Mouse (Mus musculus): ENCODE measurements around the gene Plekhb2. TPM values are rescaled to one million over a fixed set of nuclear protein-coding genes. Genes with fewer than 3 reads are reported as not detected.

Gene Plekhb2
- total RNA-seq, 2 experiments from 2014 or later: 110 to 128 TPM

- DNase-seq (ENCODE audit: low spot score in 2 of 2): no peak
Observed at GRCm38 (mm10) chr1:34865866-34866265, 16.1 kb downstream of the Plekhb2 start.

GRCm38 (mm10) chr1:34866815-34867573 is 17.2 kb downstream of the Plekhb2 start:
- peak; percentile 63 to 87 for DNase-seq (ENCODE audit: low spot score in 2 of 2)

- no peak for DNase-seq (ENCODE audit: low spot score in 2 of 2)
Observed at GRCm38 (mm10) chr1:34867574-34867955, 17.8 kb downstream of the Plekhb2 start.

- no peak for DNase-seq (ENCODE audit: low spot score in 2 of 2)
Observed at GRCm38 (mm10) chr1:34868391-34868790, 18.6 kb downstream of the Plekhb2 start.

- DNase-seq (ENCODE audit: low spot score in 2 of 2): no peak
Observed at GRCm38 (mm10) chr1:34869231-34869630, 19.5 kb downstream of the Plekhb2 start.

- DNase-seq (ENCODE audit: low spot score in 2 of 2): no peak
Observed at GRCm38 (mm10) chr1:34871170-34871569, 21.4 kb downstream of the Plekhb2 start.

- DNase-seq (ENCODE audit: low spot score in 2 of 2): no peak
Observed at GRCm38 (mm10) chr1:34873551-34873950, 23.8 kb downstream of the Plekhb2 start.

- DNase-seq (ENCODE audit: low spot score in 2 of 2): peak in 1 of 2 experiments; percentile 1
Observed at GRCm38 (mm10) chr1:34879611-34880010, 29.8 kb downstream of the Plekhb2 start.

- DNase-seq (ENCODE audit: low spot score in 2 of 2): no peak
Observed at GRCm38 (mm10) chr1:34883776-34884175, 34.0 kb downstream of the Plekhb2 start.

- no peak for DNase-seq (ENCODE audit: low spot score in 2 of 2)
Observed at GRCm38 (mm10) chr1:34891559-34892289, 41.9 kb downstream of the Plekhb2 start.

- no peak for DNase-seq (ENCODE audit: low spot score in 2 of 2)
Observed at GRCm38 (mm10) chr1:34892466-34892865, 42.7 kb downstream of the Plekhb2 start.

GRCm38 (mm10) chr1:34893331-34893730 is 43.6 kb downstream of the Plekhb2 start:
- no peak for DNase-seq (ENCODE audit: low spot score in 2 of 2)

GRCm38 (mm10) chr1:34893831-34894230 is 44.1 kb downstream of the Plekhb2 start:
- no peak for DNase-seq (ENCODE audit: low spot score in 2 of 2)

- DNase-seq (ENCODE audit: low spot score in 2 of 2): no peak
Observed at GRCm38 (mm10) chr1:34896102-34896501, 46.3 kb downstream of the Plekhb2 start.

- DNase-seq (ENCODE audit: low spot score in 2 of 2): no peak
Observed at GRCm38 (mm10) chr1:34896898-34897297, 47.1 kb downstream of the Plekhb2 start.

GRCm38 (mm10) chr1:34928656-34929055 is 78.9 kb downstream of the Plekhb2 start:
- DNase-seq (ENCODE audit: low spot score in 2 of 2): no peak

Other genes starting within 250 kb of the Plekhb2 start
- 100 to 1,000 TPM; 164 to 170 TPM for gene Fam168b, start 6.9 kb upstream of the Plekhb2 start, total RNA-seq (2021)

Measured in adrenal gland, postnatal 4 days (tissue).